Mouse (Mus musculus): ENCODE measurements around the gene Wfdc5. TPM values are rescaled to one million over a fixed set of nuclear protein-coding genes. Genes with fewer than 3 reads are reported as not detected.

The Wfdc5 gene
- 63.2 and 68.6 TPM in 2 replicates for polyA plus RNA-seq (2015; fragmentation: Nextera tagmentation; extraction: Ambion mirVana)

- no peak for DNase-seq (ENCODE audit: low spot score)
- WGBS, result 63% methylated on average over 7 of the region's 7 CpGs
- no peak for TF ChIP-seq EP300 (optimal IDR thresholded peaks at IDR 0.05)
These were observed at the start of gene Wfdc5 for GRCm38 (mm10) chr2:164182692-164183255. Gene Wfdc5 (minus strand): TSS chr2:164182742.

GRCm38 (mm10) chr2:164228361-164229070 lies 46.0 kb upstream of the Wfdc5 start:
- H3K27me3 ChIP-seq (ENCODE audit: control insufficient read depth, insufficient read depth, low read length), result no peaks in the 10 kb centered on the region
- 84% methylated on average over 8 of the region's 8 CpGs for WGBS
- H3K27ac ChIP-seq (replicated peaks), result no peak overlapping the region
- no peak overlapping the region for H3K4me3 ChIP-seq (ENCODE audit: low read depth, low read length)
- TF ChIP-seq CTCF (IDR thresholded peaks at IDR 0.05; ENCODE audit: low read depth) (no peak), EP300 (optimal IDR thresholded peaks at IDR 0.05) (no peak)
- H3K9ac ChIP-seq (ENCODE audit: low read length), result no peak overlapping the region
- no peaks in the 10 kb centered on the region for H3K9me3 ChIP-seq (ENCODE audit: control insufficient read depth, low read length)
- no peaks in the 10 kb centered on the region for H3K4me1 ChIP-seq (replicated peaks; ENCODE audit: control insufficient read depth, insufficient read depth)
- no peak overlapping the region for H3K4me2 ChIP-seq (replicated peaks; ENCODE audit: low read depth)
- no peaks in the 10 kb centered on the region for H3K36me3 ChIP-seq (ENCODE audit: control insufficient read depth, insufficient read depth, low read length)
- no peak for DNase-seq (ENCODE audit: low spot score)
- ATAC-seq (ENCODE audit: low FRiP score, low TSS enrichment), result no peak

More at GRCm38 (mm10) chr2:164182692-164183255, at the start of gene Wfdc5:
- ATAC-seq (ENCODE audit: low FRiP score, low TSS enrichment), result no peak
- H3K9me3 ChIP-seq (ENCODE audit: control insufficient read depth, low read length), result no peaks in the 10 kb centered on the region
- H3K4me3 ChIP-seq (ENCODE audit: low read depth, low read length), result no peak within 1 kb of the TSS
- H3K36me3 ChIP-seq (ENCODE audit: control insufficient read depth, insufficient read depth, low read length), result no peaks in the 10 kb centered on the region
- no peaks in the 10 kb centered on the region for H3K27me3 ChIP-seq (ENCODE audit: control insufficient read depth, insufficient read depth, low read length)
- H3K9ac ChIP-seq (ENCODE audit: low read length), result no peak within 1 kb of the TSS
- no peaks in the 10 kb centered on the region for H3K4me1 ChIP-seq (replicated peaks; ENCODE audit: control insufficient read depth, insufficient read depth)
- H3K27ac ChIP-seq (replicated peaks), result peak within 1 kb of the TSS; percentile 20; the same call in 1 of the 2 replicates
- no peak within 1 kb of the TSS for H3K4me2 ChIP-seq (replicated peaks; ENCODE audit: low read depth)

- 33% methylated on average over 11 of the region's 11 CpGs for WGBS
- ATAC-seq (ENCODE audit: low FRiP score, low TSS enrichment), result no peak
- H3K27me3 ChIP-seq (ENCODE audit: control insufficient read depth, insufficient read depth, low read length), result no peaks in the 10 kb centered on the region
- H3K36me3 ChIP-seq (ENCODE audit: control insufficient read depth, insufficient read depth, low read length), result no peaks in the 10 kb centered on the region
- DNase-seq (ENCODE audit: low spot score), result no peak
- no peak for TF ChIP-seq CTCF (IDR thresholded peaks at IDR 0.05; ENCODE audit: low read depth)
- no peak for TF ChIP-seq EP300 (optimal IDR thresholded peaks at IDR 0.05)
- H3K4me3 ChIP-seq (ENCODE audit: low read depth, low read length), result no peak within 1 kb of the TSS
- H3K4me1 ChIP-seq (replicated peaks; ENCODE audit: control insufficient read depth, insufficient read depth), result no peaks in the 10 kb centered on the region
- H3K9me3 ChIP-seq (ENCODE audit: control insufficient read depth, low read length), result no peaks in the 10 kb centered on the region
- H3K27ac ChIP-seq (replicated peaks), result no peak within 1 kb of the TSS
- H3K9ac ChIP-seq (ENCODE audit: low read length), result no peak within 1 kb of the TSS
- H3K4me2 ChIP-seq (replicated peaks; ENCODE audit: low read depth), result 0 out of 2 replicates have a peak within 1 kb of the TSS, but pooled peaks have one; percentile 2
These were observed 39.0 kb upstream of the Wfdc5 start, which contains the start of gene Wfdc15b for GRCm38 (mm10) chr2:164221522-164221921. Gene Wfdc15b (minus strand): TSS chr2:164221660.

- no peak for ATAC-seq (ENCODE audit: low FRiP score, low TSS enrichment)
- no peak overlapping the region for H3K9ac ChIP-seq (ENCODE audit: low read length)
- WGBS, result 84% methylated on average over 9 of the region's 9 CpGs
These were observed 36.8 kb upstream of the Wfdc5 start for GRCm38 (mm10) chr2:164219295-164219694.

GRCm38 (mm10) chr2:164212711-164213110 lies 30.2 kb upstream of the Wfdc5 start:
- no peaks in the 10 kb centered on the region for H3K27me3 ChIP-seq (ENCODE audit: control insufficient read depth, insufficient read depth, low read length)
- no peak for ATAC-seq (ENCODE audit: low FRiP score, low TSS enrichment)
- WGBS, result 80% methylated on average over 5 of the region's 5 CpGs

More at GRCm38 (mm10) chr2:164219295-164219694, 36.8 kb upstream of the Wfdc5 start:
- no peaks in the 10 kb centered on the region for H3K9me3 ChIP-seq (ENCODE audit: control insufficient read depth, low read length)
- H3K36me3 ChIP-seq (ENCODE audit: control insufficient read depth, insufficient read depth, low read length), result no peaks in the 10 kb centered on the region
- H3K4me3 ChIP-seq (ENCODE audit: low read depth, low read length), result no peak overlapping the region
- H3K27ac ChIP-seq (replicated peaks), result no peak overlapping the region
- no peak for TF ChIP-seq EP300 (optimal IDR thresholded peaks at IDR 0.05)
- TF ChIP-seq CTCF (IDR thresholded peaks at IDR 0.05; ENCODE audit: low read depth), result no peak
- DNase-seq (ENCODE audit: low spot score), result no peak
- H3K4me1 ChIP-seq (replicated peaks; ENCODE audit: control insufficient read depth, insufficient read depth), result no peaks in the 10 kb centered on the region
- H3K27me3 ChIP-seq (ENCODE audit: control insufficient read depth, insufficient read depth, low read length), result no peaks in the 10 kb centered on the region
- H3K4me2 ChIP-seq (replicated peaks; ENCODE audit: low read depth), result no peak overlapping the region

GRCm38 (mm10) chr2:164210892-164211291 lies 28.4 kb upstream of the Wfdc5 start:
- TF ChIP-seq CTCF (IDR thresholded peaks at IDR 0.05; ENCODE audit: low read depth) (no peak), EP300 (optimal IDR thresholded peaks at IDR 0.05) (no peak)
- H3K9me3 ChIP-seq (ENCODE audit: control insufficient read depth, low read length), result no peaks in the 10 kb centered on the region
- no peaks in the 10 kb centered on the region for H3K27me3 ChIP-seq (ENCODE audit: control insufficient read depth, insufficient read depth, low read length)
- no peaks in the 10 kb centered on the region for H3K4me1 ChIP-seq (replicated peaks; ENCODE audit: control insufficient read depth, insufficient read depth)
- 81% methylated on average over 4 of the region's 4 CpGs for WGBS
- no peak overlapping the region for H3K4me2 ChIP-seq (replicated peaks; ENCODE audit: low read depth)
- H3K36me3 ChIP-seq (ENCODE audit: control insufficient read depth, insufficient read depth, low read length), result no peaks in the 10 kb centered on the region
- H3K9ac ChIP-seq (ENCODE audit: low read length), result no peak overlapping the region
- H3K4me3 ChIP-seq (ENCODE audit: low read depth, low read length), result no peak overlapping the region
- no peak for ATAC-seq (ENCODE audit: low FRiP score, low TSS enrichment)
- DNase-seq (ENCODE audit: low spot score), result no peak
- H3K27ac ChIP-seq (replicated peaks), result no peak overlapping the region

More at GRCm38 (mm10) chr2:164212711-164213110, 30.2 kb upstream of the Wfdc5 start:
- TF ChIP-seq CTCF (IDR thresholded peaks at IDR 0.05; ENCODE audit: low read depth) (no peak), EP300 (optimal IDR thresholded peaks at IDR 0.05) (no peak)
- no peak overlapping the region for H3K9ac ChIP-seq (ENCODE audit: low read length)
- no peaks in the 10 kb centered on the region for H3K36me3 ChIP-seq (ENCODE audit: control insufficient read depth, insufficient read depth, low read length)
- no peaks in the 10 kb centered on the region for H3K4me1 ChIP-seq (replicated peaks; ENCODE audit: control insufficient read depth, insufficient read depth)
- no peak overlapping the region for H3K27ac ChIP-seq (replicated peaks)
- no peaks in the 10 kb centered on the region for H3K9me3 ChIP-seq (ENCODE audit: control insufficient read depth, low read length)
- H3K4me2 ChIP-seq (replicated peaks; ENCODE audit: low read depth), result no peak overlapping the region
- H3K4me3 ChIP-seq (ENCODE audit: low read depth, low read length), result no peak overlapping the region
- DNase-seq (ENCODE audit: low spot score), result no peak

Data from stomach, postnatal 0 days (tissue).